Mouse (Mus musculus): Measurements from ENCODE around the gene Slc12a6.

The Slc12a6 gene

DNA sequence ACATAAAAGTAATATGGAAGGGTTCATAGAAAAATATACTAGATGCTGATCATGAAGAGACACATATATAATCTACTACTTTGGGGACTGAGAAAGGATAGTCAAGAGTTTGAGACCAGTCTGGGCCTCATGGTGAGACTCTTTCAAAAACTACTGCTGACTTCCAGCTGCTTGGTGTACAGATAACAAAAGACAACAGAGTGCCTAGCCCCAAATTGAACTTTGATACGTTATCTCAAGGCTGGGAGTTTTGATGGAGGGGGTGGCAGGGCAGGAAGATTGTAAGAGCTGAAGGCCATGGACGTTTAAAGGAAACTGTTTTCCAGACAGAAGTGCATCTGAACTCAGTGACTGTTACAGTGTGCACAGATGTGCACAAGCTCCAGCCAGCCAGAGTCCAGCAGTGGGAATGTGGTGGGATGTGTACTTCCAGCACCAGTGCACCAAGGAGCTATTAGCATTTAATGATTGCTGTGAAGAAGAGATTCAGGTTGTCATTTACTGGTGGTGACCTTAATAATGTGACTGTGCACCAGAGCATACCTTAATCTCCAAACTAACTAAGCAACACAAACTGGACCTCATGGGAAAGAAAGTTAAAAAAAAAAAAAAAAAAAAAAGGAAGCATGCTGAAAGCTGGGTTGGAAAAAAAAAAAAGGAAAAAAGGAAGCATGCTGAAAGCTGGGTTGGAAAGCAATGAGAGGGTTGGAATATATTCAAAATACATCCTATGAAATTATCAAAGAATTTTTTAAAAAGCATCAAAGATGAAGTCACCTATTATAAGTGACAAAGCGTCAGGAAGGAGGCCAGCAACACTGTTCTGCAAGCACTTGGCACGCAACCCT lies 66.7 kb downstream of the Slc12a6 start:
- DNase-seq: no peak

DNA sequence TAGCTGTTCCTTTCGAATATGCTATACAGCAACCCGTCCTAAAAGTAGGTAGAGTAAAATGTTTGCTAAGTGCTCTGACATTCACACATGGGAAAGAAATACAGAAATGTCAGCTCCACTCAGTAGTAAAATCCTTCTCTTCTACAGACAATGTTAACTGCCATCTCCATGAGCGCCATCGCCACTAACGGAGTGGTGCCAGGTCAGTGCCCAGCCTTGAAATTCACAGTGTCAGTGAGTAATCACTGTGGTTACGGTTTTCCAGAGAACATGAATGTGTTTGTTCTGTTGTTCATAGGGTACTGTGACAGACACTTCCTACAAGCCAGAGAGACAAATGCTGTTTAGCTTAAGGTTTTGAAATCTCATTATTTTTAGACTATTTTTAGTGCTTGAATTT lies 71.6 kb downstream of the Slc12a6 start:
- DNase-seq: no peak

DNA sequence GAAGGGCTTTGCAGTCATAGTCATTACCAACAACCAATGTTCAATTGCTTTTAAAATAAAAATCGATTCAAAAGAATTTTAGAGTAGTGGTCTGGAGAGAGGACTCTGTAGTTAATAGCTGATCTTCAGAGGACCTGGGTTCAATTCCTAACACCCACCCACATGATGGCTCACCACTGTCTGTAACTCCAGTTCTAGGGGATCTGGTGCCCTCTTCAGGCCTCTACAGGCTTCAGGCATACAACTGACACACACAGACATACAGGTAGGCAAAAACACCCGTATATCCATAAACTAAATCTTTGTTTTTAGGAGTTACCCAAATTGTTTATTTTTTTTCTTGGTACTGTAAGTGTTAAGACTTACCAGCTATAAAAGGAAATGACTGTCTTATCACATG lies 74.1 kb downstream of the Slc12a6 start:
- no peak for DNase-seq

DNA sequence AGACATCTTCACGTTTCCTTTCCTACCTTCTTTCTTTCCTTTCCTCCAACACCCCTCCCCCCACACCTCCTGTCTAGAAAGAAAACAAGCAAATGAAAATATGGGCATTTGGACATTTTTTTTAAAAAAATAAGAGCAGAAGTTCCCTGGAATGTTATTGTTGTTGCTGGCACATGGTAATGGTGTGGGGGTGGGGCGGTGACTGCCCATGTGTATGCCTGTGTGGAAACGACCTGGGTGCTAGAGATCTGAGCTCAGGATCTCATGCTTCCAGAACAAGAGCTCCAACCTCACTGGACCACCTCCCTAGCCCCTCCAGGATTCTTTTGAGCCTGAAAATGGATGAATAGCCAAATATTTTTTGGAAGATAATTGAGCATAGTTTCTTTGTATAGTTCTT lies 75.5 kb downstream of the Slc12a6 start:
- no peak for DNase-seq

DNA sequence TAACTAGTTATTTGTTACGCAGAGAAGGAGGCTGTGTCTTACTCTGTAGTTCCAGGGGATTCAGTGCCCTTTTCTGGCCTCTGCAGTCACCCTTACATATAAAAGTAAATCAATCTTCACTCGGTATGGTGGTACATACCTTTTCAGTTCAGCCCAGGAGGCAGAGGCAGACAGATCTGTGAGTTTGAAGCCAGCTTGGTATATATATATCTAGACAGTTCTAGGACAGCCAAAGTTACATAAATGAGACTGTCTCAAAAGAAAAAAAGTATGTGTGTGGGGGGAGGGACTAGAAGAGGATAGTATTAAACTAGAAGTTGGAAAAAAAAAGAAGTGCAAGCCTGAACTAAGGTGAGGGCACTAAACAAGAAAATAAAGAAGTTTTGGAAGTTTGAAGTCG lies 82.6 kb downstream of the Slc12a6 start:
- DNase-seq: no peak

DNA sequence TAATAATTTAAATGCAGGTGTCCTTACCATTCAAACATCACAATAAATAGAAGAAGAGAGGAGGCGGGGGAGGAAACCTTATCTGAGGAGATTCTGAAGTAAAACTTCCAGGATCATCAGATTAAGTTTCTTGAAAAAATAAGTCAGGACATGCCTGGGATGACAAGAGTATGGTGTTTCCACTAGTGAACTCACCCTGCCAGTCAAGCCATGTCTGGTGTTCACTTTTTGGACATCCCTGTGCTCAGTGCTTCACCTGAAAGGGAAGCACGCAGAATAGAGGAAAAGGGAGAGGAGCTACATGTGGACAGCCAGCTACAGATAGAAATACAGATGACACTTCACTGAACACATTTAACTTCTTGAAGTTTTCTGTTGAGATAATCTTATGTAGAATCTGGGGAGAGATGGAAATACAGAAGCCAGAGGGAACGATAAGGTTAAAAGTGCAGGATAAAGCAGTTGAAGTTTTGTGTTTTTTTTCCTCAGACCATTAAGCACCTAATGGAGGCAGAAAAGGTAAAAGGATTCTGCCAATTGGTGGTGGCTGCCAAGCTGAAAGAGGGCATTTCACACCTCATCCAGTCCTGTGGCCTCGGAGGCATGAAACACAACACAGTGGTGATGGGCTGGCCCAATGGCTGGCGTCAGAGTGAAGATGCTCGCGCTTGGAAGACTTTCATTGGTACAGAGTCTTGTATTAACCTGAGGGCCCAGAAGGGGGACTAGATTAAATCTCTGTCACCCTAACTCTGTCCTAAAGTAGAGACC lies 88.2 kb downstream of the Slc12a6 start:
- DNase-seq: no peak

DNA sequence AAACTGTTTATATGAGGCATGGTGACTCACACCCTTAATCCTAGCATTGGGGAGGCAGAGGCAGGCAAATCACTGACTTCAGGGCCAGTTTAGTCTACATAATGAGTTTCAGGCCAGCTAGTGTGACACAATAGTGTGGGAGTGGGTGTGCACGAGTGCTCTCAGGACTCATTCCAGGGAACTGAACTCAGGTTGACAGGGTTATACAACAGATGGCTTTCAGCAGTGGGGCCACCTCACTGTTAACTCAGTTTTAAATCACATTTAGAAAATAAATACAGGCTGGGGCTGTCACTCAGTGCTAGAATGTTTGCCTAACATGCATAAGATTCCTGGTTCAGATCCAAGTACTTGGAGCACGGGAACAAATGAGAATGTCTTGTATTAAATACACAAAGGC lies 94.0 kb downstream of the Slc12a6 start:
- DNase-seq: no peak

DNA sequence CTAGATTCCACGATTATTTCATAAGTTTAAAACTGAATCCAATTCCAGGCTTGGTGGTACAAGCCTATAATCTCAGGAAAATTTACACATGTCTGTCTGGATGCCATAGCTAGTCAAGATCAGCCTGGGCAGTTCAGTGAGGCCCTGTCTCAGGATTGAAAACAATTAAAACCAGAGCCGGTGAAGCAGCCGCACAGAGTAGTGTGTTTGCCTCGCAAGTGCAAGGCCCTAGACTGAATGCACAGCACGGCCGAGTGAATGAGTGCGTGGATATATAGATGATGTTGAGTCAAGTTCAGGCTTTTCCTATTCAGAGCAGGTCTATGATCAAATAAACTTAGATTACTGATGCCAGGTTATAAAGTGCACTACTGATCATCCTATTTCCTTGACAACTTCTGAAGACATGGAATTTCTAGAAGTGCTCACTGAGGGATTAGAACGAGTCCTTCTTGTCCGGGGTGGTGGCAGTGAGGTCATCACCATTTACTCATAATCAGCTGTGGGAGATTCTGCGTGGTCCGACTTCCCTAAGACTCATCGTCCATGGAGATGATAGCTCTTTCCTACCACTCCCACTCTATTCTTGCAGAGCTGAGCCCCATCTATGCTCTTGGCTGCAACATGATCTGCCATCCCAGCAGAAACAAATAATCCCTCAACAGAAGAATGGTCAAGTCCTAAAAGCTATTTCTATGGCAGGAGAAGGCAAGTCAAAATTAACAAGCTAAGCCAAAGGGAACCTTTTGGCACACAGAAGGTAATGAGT lies 94.6 kb downstream of the Slc12a6 start:
- DNase-seq: no peak

DNA sequence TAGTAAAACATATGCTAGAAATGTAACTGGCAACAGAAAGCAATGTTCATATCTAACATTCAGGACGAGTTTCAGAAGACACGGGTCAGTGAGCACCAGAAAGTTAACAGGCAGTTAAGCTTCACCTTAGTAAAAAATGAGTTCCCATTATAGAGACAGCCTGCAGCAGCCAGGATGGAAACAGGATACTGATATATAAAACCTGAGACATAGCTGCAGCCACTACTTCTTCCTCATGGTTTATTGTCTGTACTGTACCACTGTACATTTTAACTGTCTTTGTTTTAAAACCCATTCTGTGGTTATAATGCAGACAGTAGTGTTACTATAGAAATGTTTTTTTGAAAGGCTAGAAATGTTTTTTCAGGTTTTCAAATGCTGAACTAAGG lies 95.2 kb downstream of the Slc12a6 start:
- DNase-seq: no peak

DNA sequence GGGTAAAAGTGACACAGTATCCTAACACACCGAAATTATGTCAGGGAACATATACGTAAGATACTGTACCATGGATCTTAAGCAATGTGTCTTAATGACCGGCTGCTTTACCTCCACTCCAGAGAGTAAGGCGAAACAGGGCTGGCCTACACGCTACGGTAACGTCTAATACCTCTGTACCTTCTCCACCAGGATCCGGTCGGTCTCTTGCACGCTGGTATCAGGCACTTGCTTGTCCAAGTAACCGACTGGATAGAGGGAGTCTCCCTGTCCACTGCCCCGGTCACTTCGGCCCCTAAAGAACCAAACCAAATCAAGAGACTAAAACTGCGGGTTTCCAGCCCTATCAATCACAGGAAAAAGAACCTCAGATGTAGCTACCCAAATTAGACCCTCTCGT lies 101.6 kb downstream of the Slc12a6 start:
- peak; percentile 10 for DNase-seq

DNA sequence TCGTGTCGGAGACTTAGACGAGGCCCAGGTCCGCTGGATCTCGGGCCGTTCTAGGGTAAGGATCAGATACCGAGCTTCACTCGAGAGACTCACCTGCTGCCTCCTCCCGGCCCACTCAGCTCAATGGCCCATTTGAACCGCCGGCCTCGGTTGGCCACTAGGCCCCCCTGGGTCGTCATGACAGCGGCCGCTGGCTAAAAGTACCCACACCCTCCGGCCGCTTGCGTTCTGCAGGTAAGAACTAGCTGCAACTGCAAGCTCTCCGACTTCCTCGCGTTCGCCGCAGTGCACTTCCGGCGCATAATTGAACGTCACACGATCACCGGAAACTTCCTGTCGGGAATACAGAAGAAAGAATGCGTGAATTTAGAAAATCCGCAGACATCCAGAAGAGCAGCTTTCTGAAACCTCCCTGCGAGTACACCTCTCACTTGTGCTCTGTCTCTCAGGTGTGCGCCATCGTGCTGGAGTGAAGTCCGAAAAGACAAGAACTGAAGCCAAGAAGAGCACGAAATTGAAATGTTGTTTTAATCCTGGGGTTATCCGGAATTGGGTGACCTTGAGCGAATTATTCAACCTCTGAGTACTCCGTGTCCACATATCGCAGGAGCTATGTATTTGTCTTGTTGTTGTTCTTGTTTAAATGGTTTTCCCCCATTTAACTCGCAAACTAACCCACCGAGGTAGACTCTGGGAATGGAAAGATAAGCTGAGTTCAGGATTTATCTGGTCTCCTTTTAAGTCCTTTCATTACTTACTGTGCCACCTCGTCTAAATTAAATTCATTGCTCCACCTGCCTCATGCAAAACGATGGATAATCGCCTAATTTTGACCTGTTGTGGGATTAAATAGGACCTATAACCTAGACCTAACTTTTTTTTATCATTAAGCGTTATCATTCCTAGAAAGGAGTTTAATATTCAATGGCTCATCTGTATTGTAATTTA lies 102.4 kb downstream of the Slc12a6 start, which contains the start of gene Emc4:
TSS of gene Emc4 (minus strand) at position 302 of the 948 bp plus-strand sequence.
- peak; percentile 91 for DNase-seq

DNA sequence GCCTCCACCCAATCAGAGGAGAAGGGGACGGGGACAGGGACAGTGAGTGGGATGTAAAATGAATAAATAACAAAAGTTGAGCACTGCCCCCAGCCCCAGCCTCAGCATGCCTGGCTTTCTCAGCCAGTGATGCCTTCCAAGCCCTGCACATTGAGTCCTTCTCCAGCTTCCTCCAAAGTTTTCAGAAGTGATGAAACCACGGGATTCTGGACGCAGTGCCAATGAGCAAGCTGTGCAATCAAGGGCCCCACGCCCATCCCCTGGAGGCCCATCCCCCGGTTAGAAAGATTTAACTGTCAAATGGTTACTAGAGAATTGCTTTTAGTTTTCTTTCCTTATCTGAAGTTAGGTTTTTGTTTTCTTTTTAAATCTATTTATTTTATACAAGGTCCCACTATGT lies 104.3 kb downstream of the Slc12a6 start:
- DNase-seq: no peak

DNA sequence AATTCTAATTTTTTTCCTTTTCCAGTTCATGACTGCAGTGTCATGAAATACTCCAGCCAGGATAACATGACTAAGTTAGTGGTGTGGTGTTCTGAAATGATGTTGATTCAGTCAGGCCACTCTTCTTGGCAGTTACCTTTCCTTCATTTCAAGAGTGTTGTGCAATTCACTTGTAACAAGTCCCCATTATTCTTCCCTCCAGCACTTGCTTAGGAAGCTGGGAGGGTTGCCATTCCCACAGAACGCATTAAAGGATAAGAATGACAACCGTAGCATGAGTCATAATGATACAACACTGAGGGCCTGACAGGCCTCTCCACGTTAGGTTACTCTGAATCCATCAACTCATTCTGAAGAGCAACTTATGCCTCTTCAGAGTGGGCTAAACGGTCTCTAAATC lies 107.5 kb downstream of the Slc12a6 start:
- no peak for DNase-seq

DNA sequence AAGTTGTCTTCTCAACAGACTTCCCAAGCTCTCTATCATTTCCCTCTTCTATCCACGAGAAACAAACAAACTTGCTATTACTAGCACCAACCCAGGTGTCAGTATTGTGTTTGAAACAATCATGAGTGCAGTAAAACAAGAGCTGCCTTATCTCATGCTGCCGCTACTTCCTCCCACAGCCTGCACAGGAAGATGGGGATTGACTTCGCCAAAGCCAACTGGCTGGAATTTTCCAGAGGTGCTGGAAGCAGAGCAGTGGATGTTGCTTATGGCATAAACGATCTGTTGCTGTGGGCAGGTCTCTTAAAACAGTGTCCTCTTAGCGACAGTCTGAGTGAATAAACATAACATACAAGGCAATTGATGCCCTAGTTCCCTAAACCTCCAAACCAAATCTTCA lies 109.0 kb downstream of the Slc12a6 start:
- DNase-seq: no peak

DNA sequence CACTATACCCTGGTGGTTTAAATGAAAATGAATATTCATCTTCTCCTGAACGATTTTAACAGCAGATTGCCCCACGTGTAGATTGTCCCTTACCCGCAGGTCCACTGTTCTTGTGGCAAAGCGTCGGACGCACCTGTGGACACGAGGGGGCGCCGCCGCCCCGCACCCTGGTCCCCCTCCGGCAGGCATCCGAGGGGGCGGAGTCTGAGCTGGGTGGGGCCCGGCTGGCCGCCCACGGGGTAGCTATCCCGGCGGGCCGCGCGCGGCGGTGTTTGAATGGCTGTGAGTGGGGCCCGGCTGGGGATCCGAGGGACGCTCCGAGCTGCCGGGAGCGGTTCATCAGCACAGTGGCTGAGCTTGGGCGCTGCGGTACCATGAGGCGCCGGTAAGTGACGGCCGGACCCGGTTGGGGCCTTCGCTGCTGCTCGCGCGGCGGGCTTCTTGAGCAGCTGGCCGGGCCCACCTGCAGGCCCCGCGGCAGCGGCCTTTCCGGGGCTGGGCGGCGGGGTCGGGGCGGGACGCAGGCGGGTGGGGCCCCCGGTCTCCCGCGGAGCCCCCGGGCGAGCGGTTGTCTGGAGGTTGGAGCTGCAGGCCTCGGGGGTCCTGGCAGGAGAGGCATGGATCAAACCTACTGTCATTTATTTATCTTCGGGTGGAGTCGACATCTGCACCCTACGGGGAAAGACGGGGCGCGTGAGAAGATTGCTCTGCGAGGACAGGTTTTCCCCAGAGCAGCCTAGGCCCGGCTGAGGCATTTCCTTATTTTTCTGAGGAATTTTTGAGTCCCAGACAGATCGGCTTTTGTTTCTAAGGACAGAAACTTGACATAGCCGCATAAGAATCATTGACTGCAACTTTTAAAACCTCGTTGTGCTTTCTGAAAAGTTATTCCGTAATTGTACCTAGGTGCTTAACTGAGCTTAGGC lies 113.6 kb downstream of the Slc12a6 start, which contains the start of gene Katnbl1:
TSS of gene Katnbl1 (plus strand) at position 239 of the 926 bp plus-strand sequence.
- peak; percentile 92 for DNase-seq

DNA sequence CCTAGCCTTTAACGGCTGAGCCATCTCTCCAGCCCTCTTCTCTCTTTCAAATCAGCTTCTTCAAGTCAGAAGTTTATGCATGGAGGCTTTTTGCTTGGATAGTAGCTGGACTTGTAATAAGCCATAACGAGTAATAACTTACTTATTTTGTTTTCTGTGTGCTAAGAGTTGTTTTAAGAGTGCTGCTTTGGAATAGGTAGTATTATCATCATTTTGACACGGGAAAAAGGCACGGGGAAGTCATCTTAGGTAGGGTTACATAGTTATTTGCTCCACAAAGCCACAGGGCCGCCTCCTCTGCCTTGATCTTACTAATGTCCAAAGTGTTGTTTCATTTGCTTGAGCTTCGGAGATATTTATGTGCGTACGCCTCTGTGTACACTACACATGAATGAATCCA lies 114.5 kb downstream of the Slc12a6 start:
- no peak for DNase-seq

DNA sequence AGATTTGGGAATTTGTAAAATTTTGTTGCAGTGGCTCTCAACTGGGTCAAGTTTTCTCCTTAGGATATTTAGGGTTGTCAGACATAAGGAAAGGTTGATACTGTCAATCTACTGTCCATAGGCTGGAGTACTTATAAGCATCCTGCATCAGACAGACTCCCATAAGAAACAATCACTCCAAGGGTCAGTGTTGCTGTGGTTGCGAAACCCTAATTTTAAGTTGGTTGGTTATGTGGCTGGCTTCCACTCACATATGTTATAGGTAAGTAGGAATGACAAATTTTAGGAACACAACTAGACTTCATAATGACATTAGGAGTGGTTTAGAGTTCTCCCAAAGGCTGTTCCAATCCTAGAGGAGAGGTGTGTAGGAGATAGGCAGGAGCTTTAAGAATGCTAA lies 115.6 kb downstream of the Slc12a6 start:
- no peak for DNase-seq

DNA sequence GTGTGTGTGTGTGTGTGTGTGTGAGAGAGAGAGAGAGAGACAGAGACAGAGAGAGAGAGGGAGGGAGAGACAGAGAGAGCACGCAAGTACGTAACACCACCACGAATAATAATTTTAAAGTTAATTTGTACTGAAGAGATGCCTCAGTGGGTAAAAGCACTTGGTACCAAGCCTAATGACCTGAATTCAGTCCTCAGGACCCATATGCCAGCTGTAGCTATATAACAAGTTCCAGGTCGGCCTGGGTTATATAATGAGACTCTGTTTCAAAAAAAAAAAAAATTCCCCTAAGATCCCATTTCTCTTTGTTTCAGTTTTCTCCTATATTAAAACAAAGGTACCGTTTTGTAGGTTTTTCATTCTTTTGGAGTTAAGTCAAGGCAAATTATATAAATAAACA lies 125.2 kb downstream of the Slc12a6 start:
- DNase-seq: no peak

DNA sequence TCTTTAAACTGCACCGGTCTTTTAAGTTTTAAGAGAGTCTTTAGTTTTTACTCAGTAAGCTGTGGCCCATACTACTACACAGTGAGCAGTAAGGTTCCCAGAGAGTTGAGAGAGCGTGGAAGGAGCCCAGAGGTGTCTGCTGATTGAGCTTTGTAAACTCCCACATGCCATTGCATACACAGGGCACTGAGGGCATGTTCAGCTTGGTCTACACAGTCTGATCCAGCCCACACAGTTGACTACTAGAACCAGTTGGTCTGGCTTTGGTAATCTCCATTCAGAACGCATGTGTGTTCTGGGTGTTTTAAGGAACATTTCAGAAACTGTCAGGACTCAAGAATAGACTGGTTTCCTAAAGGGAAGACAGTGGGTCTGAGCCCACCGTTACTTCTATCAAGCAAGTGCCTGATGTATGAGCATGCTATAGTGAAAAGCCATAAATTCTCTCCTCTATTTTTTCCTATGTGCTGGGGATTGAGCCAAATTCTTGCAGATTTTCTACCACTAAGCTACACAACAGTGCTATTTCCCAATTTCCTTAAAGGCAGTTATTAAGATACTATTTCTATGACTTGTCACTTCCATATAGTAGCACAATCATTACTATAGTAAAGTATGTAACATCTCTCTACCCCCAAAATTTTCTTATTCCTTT lies 125.8 kb downstream of the Slc12a6 start:
- no peak for DNase-seq

DNA sequence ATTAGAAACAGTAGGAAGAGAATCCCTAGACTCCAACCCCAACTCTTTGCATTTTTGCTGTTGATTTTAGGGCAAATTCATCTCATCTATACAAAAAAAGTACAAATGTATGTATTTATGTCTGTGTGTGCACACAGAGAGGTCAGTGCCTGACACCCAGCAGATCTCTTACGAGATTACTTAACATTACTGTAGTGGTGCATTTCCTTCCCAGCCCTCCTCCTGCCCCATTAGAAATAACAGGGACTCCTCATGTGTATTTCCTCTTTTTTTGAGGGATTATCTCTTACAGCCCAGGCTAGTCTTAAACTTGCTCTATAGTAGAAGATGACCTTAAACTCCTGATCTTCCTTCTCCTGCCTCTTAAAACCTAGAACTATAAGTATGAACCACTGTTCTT lies 127.1 kb downstream of the Slc12a6 start:
- no peak for DNase-seq

DNA sequence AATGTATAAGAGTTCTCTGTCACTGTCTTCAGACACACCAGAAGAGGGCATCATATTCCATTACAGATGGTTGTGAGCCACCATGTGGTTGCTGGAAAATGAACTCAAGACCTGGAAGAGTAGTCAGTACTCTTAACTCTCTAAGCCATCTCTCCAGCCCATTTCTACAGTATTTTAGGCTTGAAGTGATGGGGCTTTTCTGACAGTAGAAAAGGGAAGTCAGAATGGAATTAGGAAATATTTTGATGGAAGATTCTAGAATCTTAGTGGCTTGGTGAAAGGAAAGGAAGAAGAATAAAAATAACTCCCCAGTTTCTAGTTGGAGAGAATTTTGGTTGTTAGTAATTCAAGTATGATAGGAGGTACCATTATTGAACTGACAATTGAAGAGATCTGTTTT lies 128.3 kb downstream of the Slc12a6 start:
- no peak for DNase-seq
